Mouse (Mus musculus): ENCODE measurements around the gene Itgb2. TPM values are rescaled to one million over a fixed set of nuclear protein-coding genes. Genes with fewer than 3 reads are reported as not detected.

The Itgb2 gene
- total and polyA plus RNA-seq, 3 experiments = 20.0 to 49.2 (median 39.6) TPM

- DNase-seq (ENCODE audit: low spot score) = no peak
- Histone ChIP-seq H3K4me1 (ENCODE audit: insufficient read depth, low read depth, low read length) (peaks cover 44% of the 10 kb centered on the region), H3K4me3 (ENCODE audit: low read depth, low read length) (no peak overlapping the region), H3K36me3 (replicated peaks) (peaks cover 95% of the 10 kb centered on the region), H3K9me3 (replicated peaks) (no peaks in the 10 kb centered on the region), H3K27me3 (ENCODE audit: insufficient read depth, low read length) (no peaks in the 10 kb centered on the region)
- TF ChIP-seq GATA1 (IDR thresholded peaks at IDR 0.05; ENCODE audit: borderline replicate concordance, low read length) (no peak), TAL1 (conservative IDR thresholded peaks at IDR 0.05; ENCODE audit: low read depth, low read length) (no peak), POLR2AphosphoS5 (IDR thresholded peaks at IDR 0.05; ENCODE audit: insufficient replicate concordance, low read depth, low read length) (no peak), GATA2 (IDR thresholded peaks at IDR 0.05; ENCODE audit: borderline replicate concordance, low read depth, low read length) (no peak), CTCF (IDR thresholded peaks at IDR 0.05; ENCODE audit: low read depth, low read length) (no peak)
- ATAC-seq (ENCODE audit: extremely low read depth, insufficient number of reproducible peaks, low FRiP score, poor library complexity, severe bottlenecking) = peak; percentile 22; the same call in 1 of the 2 replicates
These were observed 10.6 kb downstream of the Itgb2 start for GRCm38 (mm10) chr10:77540576-77541102.

DNA sequence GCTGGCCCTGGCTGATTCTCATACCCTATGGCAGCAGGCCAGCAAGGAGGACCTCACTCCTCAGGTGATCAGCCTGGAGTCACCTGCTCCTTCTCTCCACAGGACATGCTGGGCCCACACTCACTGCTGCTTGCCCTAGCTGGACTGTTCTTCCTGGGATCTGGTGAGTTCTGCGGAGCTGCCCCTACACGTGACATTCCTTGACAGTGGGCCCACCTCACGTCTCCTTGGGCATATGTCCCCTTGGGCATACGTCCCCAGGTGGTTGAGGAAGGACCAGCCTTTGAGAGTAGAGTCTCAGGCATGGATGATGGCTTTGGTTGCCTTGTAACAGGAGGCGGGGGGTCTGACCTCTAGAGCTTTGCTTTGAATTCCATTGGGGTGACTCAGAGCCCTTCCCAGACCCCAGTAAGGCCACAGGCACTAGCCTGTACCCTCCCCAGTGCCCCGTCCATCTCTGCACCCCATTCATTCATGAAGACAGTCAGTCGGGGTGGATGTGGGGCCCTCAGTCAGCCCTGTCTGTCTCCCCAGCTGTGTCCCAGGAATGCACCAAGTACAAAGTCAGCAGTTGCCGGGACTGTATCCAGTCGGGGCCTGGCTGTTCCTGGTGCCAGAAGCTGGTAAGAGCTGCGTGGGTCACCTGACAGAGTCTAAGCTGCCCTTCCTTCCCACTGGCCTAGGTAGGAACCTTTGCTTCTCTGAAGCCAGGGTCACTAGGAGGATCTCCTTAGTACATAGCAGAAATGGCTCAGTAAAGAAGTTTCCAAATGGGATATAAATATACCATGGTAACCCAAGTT is 12.0 kb downstream of the Itgb2 start:
- no peak for TF ChIP-seq TAL1 (conservative IDR thresholded peaks at IDR 0.05; ENCODE audit: low read depth, low read length)
- no peak for TF ChIP-seq GATA2 (IDR thresholded peaks at IDR 0.05; ENCODE audit: borderline replicate concordance, low read depth, low read length)
- no peak for TF ChIP-seq GATA1 (IDR thresholded peaks at IDR 0.05; ENCODE audit: borderline replicate concordance, low read length)
- no peak for TF ChIP-seq POLR2AphosphoS5 (IDR thresholded peaks at IDR 0.05; ENCODE audit: insufficient replicate concordance, low read depth, low read length)
- TF ChIP-seq CTCF (IDR thresholded peaks at IDR 0.05; ENCODE audit: low read depth, low read length) = no peak
- no peaks in the 10 kb centered on the region for H3K27me3 ChIP-seq (ENCODE audit: insufficient read depth, low read length)
- H3K4me1 ChIP-seq (ENCODE audit: insufficient read depth, low read depth, low read length) = peaks cover 34% of the 10 kb centered on the region
- DNase-seq (ENCODE audit: low spot score) = no peak
- no peaks in the 10 kb centered on the region for H3K9me3 ChIP-seq (replicated peaks)
- H3K36me3 ChIP-seq (replicated peaks) = peaks cover 96% of the 10 kb centered on the region
- no peak for ATAC-seq (ENCODE audit: extremely low read depth, insufficient number of reproducible peaks, low FRiP score, poor library complexity, severe bottlenecking)
- no peak overlapping the region for H3K4me3 ChIP-seq (ENCODE audit: low read depth, low read length)

DNA sequence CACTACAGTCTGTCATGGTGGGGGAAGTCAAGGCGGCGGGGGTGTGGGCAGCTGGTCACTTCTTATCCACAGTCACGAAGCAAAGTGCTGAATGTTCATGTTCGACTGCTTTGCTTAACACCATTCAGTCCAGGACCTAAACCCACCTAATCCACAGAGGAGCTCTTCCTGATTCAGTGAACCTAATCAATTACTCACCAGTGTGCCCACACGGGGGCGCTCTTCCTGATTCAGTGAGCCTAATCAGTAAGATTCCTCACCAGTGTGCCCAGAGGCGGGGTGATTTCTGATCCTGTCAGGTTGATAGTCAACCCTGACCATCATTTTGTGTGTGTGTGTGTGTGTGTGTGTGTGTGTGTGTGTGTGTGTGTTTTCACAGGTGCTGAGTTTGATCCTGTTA is 13.2 kb downstream of the Itgb2 start:
- Histone ChIP-seq H3K9me3 (replicated peaks) (no peaks in the 10 kb centered on the region), H3K27me3 (ENCODE audit: insufficient read depth, low read length) (no peaks in the 10 kb centered on the region), H3K36me3 (replicated peaks) (peaks cover 95% of the 10 kb centered on the region), H3K4me1 (ENCODE audit: insufficient read depth, low read depth, low read length) (peaks cover 23% of the 10 kb centered on the region), H3K4me3 (ENCODE audit: low read depth, low read length) (no peak overlapping the region)
- ATAC-seq (ENCODE audit: extremely low read depth, insufficient number of reproducible peaks, low FRiP score, poor library complexity, severe bottlenecking) = no peak; the same call in 1 of the 2 replicates
- no peak for DNase-seq (ENCODE audit: low spot score)
- TF ChIP-seq TAL1 (conservative IDR thresholded peaks at IDR 0.05; ENCODE audit: low read depth, low read length) = no peak
- peak; percentile 67 for TF ChIP-seq CTCF (IDR thresholded peaks at IDR 0.05; ENCODE audit: low read depth, low read length)

GRCm38 (mm10) chr10:77544916-77545315 is 14.9 kb downstream of the Itgb2 start:
- Histone ChIP-seq H3K4me1 (ENCODE audit: insufficient read depth, low read depth, low read length) (peaks cover 29% of the 10 kb centered on the region), H3K27me3 (ENCODE audit: insufficient read depth, low read length) (no peaks in the 10 kb centered on the region; the same call in 1 of the 2 replicates), H3K36me3 (replicated peaks) (peaks cover 97% of the 10 kb centered on the region), H3K9me3 (replicated peaks) (no peaks in the 10 kb centered on the region), H3K4me3 (ENCODE audit: low read depth, low read length) (no peak overlapping the region)
- TF ChIP-seq GATA1 (IDR thresholded peaks at IDR 0.05; ENCODE audit: borderline replicate concordance, low read length) (no peak), CTCF (IDR thresholded peaks at IDR 0.05; ENCODE audit: low read depth, low read length) (no peak), POLR2AphosphoS5 (IDR thresholded peaks at IDR 0.05; ENCODE audit: insufficient replicate concordance, low read depth, low read length) (no peak), TAL1 (conservative IDR thresholded peaks at IDR 0.05; ENCODE audit: low read depth, low read length) (no peak), GATA2 (IDR thresholded peaks at IDR 0.05; ENCODE audit: borderline replicate concordance, low read depth, low read length) (no peak)
- ATAC-seq (ENCODE audit: extremely low read depth, insufficient number of reproducible peaks, low FRiP score, poor library complexity, severe bottlenecking) = no peak
- DNase-seq (ENCODE audit: low spot score) = no peak

GRCm38 (mm10) chr10:77548576-77548975 is 18.5 kb downstream of the Itgb2 start:
- no peak for TF ChIP-seq TAL1 (conservative IDR thresholded peaks at IDR 0.05; ENCODE audit: low read depth, low read length)
- DNase-seq (ENCODE audit: low spot score) = no peak
- Histone ChIP-seq H3K27me3 (ENCODE audit: insufficient read depth, low read length) (no peaks in the 10 kb centered on the region; the same call in 1 of the 2 replicates), H3K4me1 (ENCODE audit: insufficient read depth, low read depth, low read length) (peaks cover 43% of the 10 kb centered on the region), H3K9me3 (replicated peaks) (no peaks in the 10 kb centered on the region), H3K36me3 (replicated peaks) (peaks cover 96% of the 10 kb centered on the region), H3K4me3 (ENCODE audit: low read depth, low read length) (no peak overlapping the region)
- ATAC-seq (ENCODE audit: extremely low read depth, insufficient number of reproducible peaks, low FRiP score, poor library complexity, severe bottlenecking) = no peak

DNA sequence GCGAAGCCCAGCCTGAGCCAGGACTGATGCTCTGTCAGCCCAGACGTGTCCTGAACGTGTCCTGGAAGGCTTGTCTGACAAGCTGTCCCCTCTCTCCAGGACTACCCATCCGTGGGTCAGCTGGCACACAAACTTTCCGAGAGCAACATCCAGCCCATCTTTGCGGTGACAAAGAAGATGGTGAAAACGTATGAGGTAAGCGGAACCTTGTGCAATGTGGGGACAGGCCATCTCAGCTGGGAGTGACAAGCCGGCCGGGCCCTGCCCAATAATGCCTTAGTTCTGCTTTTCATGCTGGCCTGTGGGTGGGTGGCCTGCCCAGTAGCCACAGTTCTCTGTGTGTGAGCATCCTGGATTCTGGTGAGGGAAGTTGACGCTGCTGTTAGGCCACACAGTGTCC is 20.8 kb downstream of the Itgb2 start:
- peaks cover 89% of the 10 kb centered on the region for H3K36me3 ChIP-seq (replicated peaks)
- no peaks in the 10 kb centered on the region for H3K9me3 ChIP-seq (replicated peaks)
- DNase-seq (ENCODE audit: low spot score) = no peak
- ATAC-seq (ENCODE audit: extremely low read depth, insufficient number of reproducible peaks, low FRiP score, poor library complexity, severe bottlenecking) = no peak
- peaks cover 61% of the 10 kb centered on the region for H3K4me1 ChIP-seq (ENCODE audit: insufficient read depth, low read depth, low read length)
- TF ChIP-seq GATA1 (IDR thresholded peaks at IDR 0.05; ENCODE audit: borderline replicate concordance, low read length) (no peak), GATA2 (IDR thresholded peaks at IDR 0.05; ENCODE audit: borderline replicate concordance, low read depth, low read length) (no peak), TAL1 (conservative IDR thresholded peaks at IDR 0.05; ENCODE audit: low read depth, low read length) (no peak), CTCF (IDR thresholded peaks at IDR 0.05; ENCODE audit: low read depth, low read length) (no peak), POLR2AphosphoS5 (IDR thresholded peaks at IDR 0.05; ENCODE audit: insufficient replicate concordance, low read depth, low read length) (no peak)
- H3K27me3 ChIP-seq (ENCODE audit: insufficient read depth, low read length) = no peaks in the 10 kb centered on the region; the same call in 1 of the 2 replicates
- H3K4me3 ChIP-seq (ENCODE audit: low read depth, low read length) = no peak overlapping the region

Data from G1E (cell line).